Mouse (Mus musculus): Measurements from ENCODE around the gene Kcnn4. TPM values are rescaled to one million over a fixed set of nuclear protein-coding genes. Genes with fewer than 3 reads are reported as not detected.
A peak's percentile ranks its signal among the peaks of the same experiment; 100 is the strongest.
"Not testable (repeated sequence)": the region's sequence is repeated elsewhere in the genome, so short reads cannot be mapped to it uniquely, and the experiment has no call there.

Kcnn4 gene
- polyA plus RNA-seq, 1 experiment = 102 TPM

GRCm38 (mm10) chr7:24396832-24397231 lies 26.8 kb downstream of the Kcnn4 start:
- TF ChIP-seq CTCF (IDR thresholded peaks at IDR 0.05; ENCODE audit: extremely low read depth, insufficient read depth, insufficient read length, insufficient replicate concordance) (no peak), POLR2A (IDR thresholded peaks at IDR 0.05; ENCODE audit: low read depth, low read length) (no peak)
- WGBS = 65% methylated on average over 11 of the region's 11 CpGs
- DNase-seq (ENCODE audit: low read depth in 1 of 2, low spot score in 2 of 2) = no peak
- Histone ChIP-seq H3K4me3 (ENCODE audit: extremely low read depth, insufficient read depth, insufficient read length) (no peak overlapping the region), H3K4me1 (ENCODE audit: control insufficient read depth, insufficient read depth, insufficient read length) (peaks cover 3% of the 10 kb centered on the region; the same call in 1 of the 2 replicates), H3K27ac (ENCODE audit: insufficient read depth, low read length) (no peak overlapping the region), H3K27me3 (ENCODE audit: control insufficient read depth, insufficient read depth, low read length) (no peaks in the 10 kb centered on the region), H3K36me3 (ENCODE audit: control insufficient read depth, insufficient read depth, low read length) (no peaks in the 10 kb centered on the region)

GRCm38 (mm10) chr7:24398364-24398913 lies 28.4 kb downstream of the Kcnn4 start:
- H3K4me1 ChIP-seq (ENCODE audit: control insufficient read depth, insufficient read depth, insufficient read length) = peaks cover 3% of the 10 kb centered on the region; the same call in 1 of the 2 replicates
- no peak for TF ChIP-seq POLR2A (IDR thresholded peaks at IDR 0.05; ENCODE audit: low read depth, low read length)
- TF ChIP-seq CTCF (IDR thresholded peaks at IDR 0.05; ENCODE audit: extremely low read depth, insufficient read depth, insufficient read length, insufficient replicate concordance) = no peak
- H3K27ac ChIP-seq (ENCODE audit: insufficient read depth, low read length) = no peak overlapping the region

GRCm38 (mm10) chr7:24399256-24400081 lies 29.4 kb downstream of the Kcnn4 start, which contains the start of gene Smg9:
Gene Smg9, plus strand, starts transcription at chr7:24399619.
- no peaks in the 10 kb centered on the region for H3K27me3 ChIP-seq (ENCODE audit: control insufficient read depth, insufficient read depth, low read length)
- WGBS = 2% methylated on average over 66 of the region's 66 CpGs
- H3K4me1 ChIP-seq (ENCODE audit: control insufficient read depth, insufficient read depth, insufficient read length) = peaks cover 3% of the 10 kb centered on the region; the same call in 1 of the 2 replicates
- peak; percentile 97 to 98 for DNase-seq (ENCODE audit: low read depth in 1 of 2, low spot score in 2 of 2)
- peak within 1 kb of the TSS; percentile 75 for H3K4me3 ChIP-seq (ENCODE audit: extremely low read depth, insufficient read depth, insufficient read length)
- H3K36me3 ChIP-seq (ENCODE audit: control insufficient read depth, insufficient read depth, low read length) = peaks cover 10% of the 10 kb centered on the region
- TF ChIP-seq CTCF (IDR thresholded peaks at IDR 0.05; ENCODE audit: extremely low read depth, insufficient read depth, insufficient read length, insufficient replicate concordance) (no peak), POLR2A (IDR thresholded peaks at IDR 0.05; ENCODE audit: low read depth, low read length) (0 out of 2 replicates have a peak, but pooled peaks have one; percentile 62)
- peak within 1 kb of the TSS; percentile 98 for H3K27ac ChIP-seq (ENCODE audit: insufficient read depth, low read length)

More at GRCm38 (mm10) chr7:24398364-24398913, 28.4 kb downstream of the Kcnn4 start:
- no peak for DNase-seq (ENCODE audit: low read depth in 1 of 2, low spot score in 2 of 2)
- WGBS = 91% methylated on average over 8 of the region's 8 CpGs
- no peaks in the 10 kb centered on the region for H3K27me3 ChIP-seq (ENCODE audit: control insufficient read depth, insufficient read depth, low read length)
- H3K36me3 ChIP-seq (ENCODE audit: control insufficient read depth, insufficient read depth, low read length) = peaks cover 5% of the 10 kb centered on the region
- H3K4me3 ChIP-seq (ENCODE audit: extremely low read depth, insufficient read depth, insufficient read length) = no peak overlapping the region

- Histone ChIP-seq H3K4me1 (ENCODE audit: control insufficient read depth, insufficient read depth, insufficient read length) (peaks cover 3% of the 10 kb centered on the region; the same call in 1 of the 2 replicates), H3K27ac (ENCODE audit: insufficient read depth, low read length) (peak overlapping the region; percentile 37), H3K4me3 (ENCODE audit: extremely low read depth, insufficient read depth, insufficient read length) (peak overlapping the region; percentile 75), H3K27me3 (ENCODE audit: control insufficient read depth, insufficient read depth, low read length) (no peaks in the 10 kb centered on the region), H3K36me3 (ENCODE audit: control insufficient read depth, insufficient read depth, low read length) (peaks cover 14% of the 10 kb centered on the region)
- DNase-seq (ENCODE audit: low read depth in 1 of 2, low spot score in 2 of 2) = no peak
- WGBS = 9% methylated on average over 3 of the region's 3 CpGs
- TF ChIP-seq CTCF (IDR thresholded peaks at IDR 0.05; ENCODE audit: extremely low read depth, insufficient read depth, insufficient read length, insufficient replicate concordance) = no peak
- no peak for TF ChIP-seq POLR2A (IDR thresholded peaks at IDR 0.05; ENCODE audit: low read depth, low read length)
Measured at GRCm38 (mm10) chr7:24400082-24400452, 30.0 kb downstream of the Kcnn4 start.

- H3K4me3 ChIP-seq (ENCODE audit: extremely low read depth, insufficient read depth, insufficient read length); H3K27ac ChIP-seq (ENCODE audit: insufficient read depth, low read length): not testable (repeated sequence)
- 79% methylated on average over 4 of the region's 4 CpGs for WGBS
Measured at GRCm38 (mm10) chr7:24400489-24400888, 30.4 kb downstream of the Kcnn4 start.

GRCm38 (mm10) chr7:24402851-24403250 lies 32.8 kb downstream of the Kcnn4 start:
- TF ChIP-seq POLR2A (IDR thresholded peaks at IDR 0.05; ENCODE audit: low read depth, low read length) (no peak), CTCF (IDR thresholded peaks at IDR 0.05; ENCODE audit: extremely low read depth, insufficient read depth, insufficient read length, insufficient replicate concordance) (peak; percentile 26; the same call in 1 of the 2 replicates)
- H3K27ac ChIP-seq (ENCODE audit: insufficient read depth, low read length) = no peak overlapping the region
- H3K4me1 ChIP-seq (ENCODE audit: control insufficient read depth, insufficient read depth, insufficient read length) = peaks cover 3% of the 10 kb centered on the region; the same call in 1 of the 2 replicates
- H3K27me3 ChIP-seq (ENCODE audit: control insufficient read depth, insufficient read depth, low read length) = no peaks in the 10 kb centered on the region
- 97% methylated on average over 9 of the region's 9 CpGs for WGBS
- no peak for DNase-seq (ENCODE audit: low read depth in 1 of 2, low spot score in 2 of 2)
- H3K4me3 ChIP-seq (ENCODE audit: extremely low read depth, insufficient read depth, insufficient read length) = no peak overlapping the region
- peaks cover 22% of the 10 kb centered on the region for H3K36me3 ChIP-seq (ENCODE audit: control insufficient read depth, insufficient read depth, low read length)

More at GRCm38 (mm10) chr7:24400489-24400888, 30.4 kb downstream of the Kcnn4 start:
- H3K36me3 ChIP-seq (ENCODE audit: control insufficient read depth, insufficient read depth, low read length) = peaks cover 15% of the 10 kb centered on the region
- not testable (repeated sequence) for H3K27me3 ChIP-seq (ENCODE audit: control insufficient read depth, insufficient read depth, low read length); H3K4me1 ChIP-seq (ENCODE audit: control insufficient read depth, insufficient read depth, insufficient read length); DNase-seq (ENCODE audit: low read depth in 1 of 2, low spot score in 2 of 2)
